Mouse (Mus musculus): ENCODE measurements around the gene Fancc.
A peak's percentile ranks its signal among the peaks of the same experiment; 100 is the strongest.

Gene Fancc

GRCm38 (mm10) chr13:63421225-63421624 lies 75.9 kb downstream of the Fancc start:
- DNase-seq (ENCODE audit: low spot score) = no peak

GRCm38 (mm10) chr13:63418148-63418547 lies 78.9 kb downstream of the Fancc start:
- DNase-seq (ENCODE audit: low spot score) = no peak

GRCm38 (mm10) chr13:63416824-63417223 lies 80.3 kb downstream of the Fancc start:
- no peak for DNase-seq (ENCODE audit: low spot score)

- no peak for DNase-seq (ENCODE audit: low spot score)
These were observed 84.4 kb downstream of the Fancc start for GRCm38 (mm10) chr13:63412662-63413061.

GRCm38 (mm10) chr13:63411310-63412022 lies 85.6 kb downstream of the Fancc start:
- peak; percentile 19 for DNase-seq (ENCODE audit: low spot score)

- DNase-seq (ENCODE audit: low spot score) = no peak
These were observed 86.3 kb downstream of the Fancc start for GRCm38 (mm10) chr13:63410578-63411298.

GRCm38 (mm10) chr13:63405151-63405550 lies 91.9 kb downstream of the Fancc start:
- no peak for DNase-seq (ENCODE audit: low spot score)

GRCm38 (mm10) chr13:63404657-63405056 lies 92.4 kb downstream of the Fancc start:
- DNase-seq (ENCODE audit: low spot score) = no peak

GRCm38 (mm10) chr13:63402823-63403222 lies 94.3 kb downstream of the Fancc start:
- DNase-seq (ENCODE audit: low spot score) = no peak

- no peak for DNase-seq (ENCODE audit: low spot score)
These were observed 97.0 kb downstream of the Fancc start for GRCm38 (mm10) chr13:63400069-63400468.

- no peak for DNase-seq (ENCODE audit: low spot score)
These were observed 99.7 kb downstream of the Fancc start for GRCm38 (mm10) chr13:63397420-63397819.

- no peak for DNase-seq (ENCODE audit: low spot score)
These were observed 102.6 kb downstream of the Fancc start for GRCm38 (mm10) chr13:63394304-63395063.

- DNase-seq (ENCODE audit: low spot score) = no peak
These were observed 111.8 kb downstream of the Fancc start for GRCm38 (mm10) chr13:63385234-63385633.

- no peak for DNase-seq (ENCODE audit: low spot score)
These were observed 112.3 kb downstream of the Fancc start for GRCm38 (mm10) chr13:63384775-63385174.

GRCm38 (mm10) chr13:63382206-63382605 lies 114.9 kb downstream of the Fancc start:
- DNase-seq (ENCODE audit: low spot score) = no peak

GRCm38 (mm10) chr13:63373460-63374166 lies 123.5 kb downstream of the Fancc start:
- no peak for DNase-seq (ENCODE audit: low spot score)

GRCm38 (mm10) chr13:63361755-63362154 lies 135.3 kb downstream of the Fancc start:
- DNase-seq (ENCODE audit: low spot score) = no peak

GRCm38 (mm10) chr13:63360111-63360885 lies 136.8 kb downstream of the Fancc start:
- no peak for DNase-seq (ENCODE audit: low spot score)

GRCm38 (mm10) chr13:63359393-63359792 lies 137.7 kb downstream of the Fancc start:
- no peak for DNase-seq (ENCODE audit: low spot score)

- peak; percentile 74 for DNase-seq (ENCODE audit: low spot score)
These were observed 140.5 kb downstream of the Fancc start for GRCm38 (mm10) chr13:63356558-63356957.

- DNase-seq (ENCODE audit: low spot score) = no peak
These were observed 141.0 kb downstream of the Fancc start for GRCm38 (mm10) chr13:63356101-63356500.

Measured in MN1 (cell line).